Mouse (Mus musculus): ENCODE data around the gene Lpcat4. TPM values are rescaled to one million over a fixed set of nuclear protein-coding genes. Genes with fewer than 3 reads are reported as not detected.

Lpcat4 gene
- polyA plus RNA-seq, 1 experiment = 231 TPM

GRCm38 (mm10) chr2:112222607-112223006 is 16.7 kb upstream of the Lpcat4 start:
- no peak for DNase-seq
- Histone ChIP-seq H3K27me3 (ENCODE audit: control insufficient read depth, insufficient read depth, low read length) (no peaks in the 10 kb centered on the region), H3K27ac (ENCODE audit: insufficient read depth, low read length) (no peak overlapping the region), H3K4me1 (ENCODE audit: control insufficient read depth, insufficient read depth, low read length) (no peaks in the 10 kb centered on the region), H3K4me3 (replicated peaks; ENCODE audit: insufficient read depth, low read depth, low read length) (no peak overlapping the region)
- 47% methylated on average over 5 of the region's 5 CpGs for WGBS
- no peak for TF ChIP-seq POLR2A (IDR thresholded peaks at IDR 0.05; ENCODE audit: borderline replicate concordance, insufficient read depth, low read length)
- TF ChIP-seq CTCF (IDR thresholded peaks at IDR 0.05; ENCODE audit: borderline replicate concordance, insufficient read depth, low read depth, low read length) = no peak

GRCm38 (mm10) chr2:112224356-112224755 is 14.9 kb upstream of the Lpcat4 start:
- DNase-seq = no peak
- WGBS = 65% methylated on average over 4 of the region's 4 CpGs
- TF ChIP-seq POLR2A (IDR thresholded peaks at IDR 0.05; ENCODE audit: borderline replicate concordance, insufficient read depth, low read length) (no peak), CTCF (IDR thresholded peaks at IDR 0.05; ENCODE audit: borderline replicate concordance, insufficient read depth, low read depth, low read length) (no peak)
- no peaks in the 10 kb centered on the region for H3K27me3 ChIP-seq (ENCODE audit: control insufficient read depth, insufficient read depth, low read length)
- no peaks in the 10 kb centered on the region for H3K4me1 ChIP-seq (ENCODE audit: control insufficient read depth, insufficient read depth, low read length)
- H3K4me3 ChIP-seq (replicated peaks; ENCODE audit: insufficient read depth, low read depth, low read length) = no peak overlapping the region
- no peak overlapping the region for H3K27ac ChIP-seq (ENCODE audit: insufficient read depth, low read length)

- TF ChIP-seq POLR2A (IDR thresholded peaks at IDR 0.05; ENCODE audit: borderline replicate concordance, insufficient read depth, low read length) = no peak
- no peak for TF ChIP-seq CTCF (IDR thresholded peaks at IDR 0.05; ENCODE audit: borderline replicate concordance, insufficient read depth, low read depth, low read length)
- Histone ChIP-seq H3K4me3 (replicated peaks; ENCODE audit: insufficient read depth, low read depth, low read length) (no peak overlapping the region), H3K4me1 (ENCODE audit: control insufficient read depth, insufficient read depth, low read length) (no peaks in the 10 kb centered on the region), H3K27ac (ENCODE audit: insufficient read depth, low read length) (no peak overlapping the region), H3K27me3 (ENCODE audit: control insufficient read depth, insufficient read depth, low read length) (no peaks in the 10 kb centered on the region)
- DNase-seq = no peak
- WGBS = 82% methylated on average over 1 of the region's 1 CpGs
Measured at GRCm38 (mm10) chr2:112232623-112233022, 6.6 kb upstream of the Lpcat4 start.

GRCm38 (mm10) chr2:112236620-112237019 is 2.6 kb upstream of the Lpcat4 start:
- Histone ChIP-seq H3K27me3 (ENCODE audit: control insufficient read depth, insufficient read depth, low read length) (no peaks in the 10 kb centered on the region), H3K4me3 (replicated peaks; ENCODE audit: insufficient read depth, low read depth, low read length) (no peak overlapping the region), H3K27ac (ENCODE audit: insufficient read depth, low read length) (no peak overlapping the region), H3K4me1 (ENCODE audit: control insufficient read depth, insufficient read depth, low read length) (peaks cover 2% of the 10 kb centered on the region; the same call in 1 of the 2 replicates)
- no peak for DNase-seq
- 66% methylated on average over 2 of the region's 2 CpGs for WGBS
- no peak for TF ChIP-seq CTCF (IDR thresholded peaks at IDR 0.05; ENCODE audit: borderline replicate concordance, insufficient read depth, low read depth, low read length)
- TF ChIP-seq POLR2A (IDR thresholded peaks at IDR 0.05; ENCODE audit: borderline replicate concordance, insufficient read depth, low read length) = no peak

GRCm38 (mm10) chr2:112238006-112238405 is 1.3 kb upstream of the Lpcat4 start:
- no peak for TF ChIP-seq CTCF (IDR thresholded peaks at IDR 0.05; ENCODE audit: borderline replicate concordance, insufficient read depth, low read depth, low read length)
- no peak for TF ChIP-seq POLR2A (IDR thresholded peaks at IDR 0.05; ENCODE audit: borderline replicate concordance, insufficient read depth, low read length)
- WGBS = 26% methylated on average over 4 of the region's 4 CpGs
- Histone ChIP-seq H3K27ac (ENCODE audit: insufficient read depth, low read length) (no peak overlapping the region), H3K4me1 (ENCODE audit: control insufficient read depth, insufficient read depth, low read length) (peaks cover 2% of the 10 kb centered on the region; the same call in 1 of the 2 replicates), H3K27me3 (ENCODE audit: control insufficient read depth, insufficient read depth, low read length) (no peaks in the 10 kb centered on the region), H3K4me3 (replicated peaks; ENCODE audit: insufficient read depth, low read depth, low read length) (no peak overlapping the region)
- no peak for DNase-seq

- peak; percentile 48 to 62 for DNase-seq
- Histone ChIP-seq H3K27ac (ENCODE audit: insufficient read depth, low read length) (peak overlapping the region; percentile 83; the same call in 1 of the 2 replicates), H3K27me3 (ENCODE audit: control insufficient read depth, insufficient read depth, low read length) (no peaks in the 10 kb centered on the region), H3K4me3 (replicated peaks; ENCODE audit: insufficient read depth, low read depth, low read length) (peak overlapping the region; percentile 91), H3K4me1 (ENCODE audit: control insufficient read depth, insufficient read depth, low read length) (peaks cover 2% of the 10 kb centered on the region; the same call in 1 of the 2 replicates)
- WGBS = under 1% methylated on average over 28 of the region's 28 CpGs
- TF ChIP-seq CTCF (IDR thresholded peaks at IDR 0.05; ENCODE audit: borderline replicate concordance, insufficient read depth, low read depth, low read length) (no peak), POLR2A (IDR thresholded peaks at IDR 0.05; ENCODE audit: borderline replicate concordance, insufficient read depth, low read length) (no peak)
Measured at GRCm38 (mm10) chr2:112239935-112240721, 860 bp downstream of the Lpcat4 start.

GRCm38 (mm10) chr2:112241787-112242186 is 2.5 kb downstream of the Lpcat4 start:
- 81% methylated on average over 14 of the region's 14 CpGs for WGBS
- Histone ChIP-seq H3K4me1 (ENCODE audit: control insufficient read depth, insufficient read depth, low read length) (peaks cover 2% of the 10 kb centered on the region; the same call in 1 of the 2 replicates), H3K4me3 (replicated peaks; ENCODE audit: insufficient read depth, low read depth, low read length) (no peak overlapping the region), H3K27ac (ENCODE audit: insufficient read depth, low read length) (no peak overlapping the region), H3K27me3 (ENCODE audit: control insufficient read depth, insufficient read depth, low read length) (no peaks in the 10 kb centered on the region)
- DNase-seq = no peak
- TF ChIP-seq POLR2A (IDR thresholded peaks at IDR 0.05; ENCODE audit: borderline replicate concordance, insufficient read depth, low read length) (no peak), CTCF (IDR thresholded peaks at IDR 0.05; ENCODE audit: borderline replicate concordance, insufficient read depth, low read depth, low read length) (no peak)

- H3K27ac ChIP-seq (ENCODE audit: insufficient read depth, low read length) = no peak overlapping the region
- WGBS = 75% methylated on average over 5 of the region's 5 CpGs
- TF ChIP-seq POLR2A (IDR thresholded peaks at IDR 0.05; ENCODE audit: borderline replicate concordance, insufficient read depth, low read length) (no peak), CTCF (IDR thresholded peaks at IDR 0.05; ENCODE audit: borderline replicate concordance, insufficient read depth, low read depth, low read length) (no peak)
Measured at GRCm38 (mm10) chr2:112245307-112245706, 6.0 kb downstream of the Lpcat4 start.

More at GRCm38 (mm10) chr2:112245307-112245706, 6.0 kb downstream of the Lpcat4 start:
- no peak for DNase-seq
- Histone ChIP-seq H3K4me1 (ENCODE audit: control insufficient read depth, insufficient read depth, low read length) (peaks cover 2% of the 10 kb centered on the region; the same call in 1 of the 2 replicates), H3K4me3 (replicated peaks; ENCODE audit: insufficient read depth, low read depth, low read length) (no peak overlapping the region), H3K27me3 (ENCODE audit: control insufficient read depth, insufficient read depth, low read length) (no peaks in the 10 kb centered on the region)
